9 mouse cellular contexts compared by ENCODE assay signal in the genomic region with DNA sequence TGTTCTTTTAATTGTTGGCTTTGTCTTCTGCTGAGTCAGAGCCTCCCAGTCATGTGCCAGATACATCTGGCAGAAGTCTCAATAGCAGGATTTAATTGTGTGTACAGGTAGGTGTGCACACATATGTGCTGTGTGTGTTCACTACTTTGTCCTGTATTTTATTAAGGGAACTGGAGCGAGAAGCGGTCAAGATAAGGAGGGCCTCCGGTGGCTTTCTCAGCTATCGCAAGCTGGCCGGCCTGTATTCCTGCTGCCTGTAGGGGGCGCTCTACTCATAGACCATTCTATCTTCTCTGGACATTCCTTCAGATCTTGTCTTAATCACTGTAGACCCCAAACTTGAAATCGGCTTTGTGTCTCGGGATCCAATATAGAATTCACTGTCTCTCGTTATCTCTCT. TPM values are rescaled to one million over a fixed set of nuclear protein-coding genes. Genes with fewer than 3 reads are reported as not detected.
DNase-seq lines count a peak whose midpoint lies in the region; ATAC-seq lines count a peak whose summit lies in the region.
"Had no signal": no experiment of that assay in that cellular context is flagged by ENCODE, and none has a peak within 500 bp of the region (broad histone marks: within the 10 kb centered on the region; RNA-seq: fewer than 3 reads in every experiment).

No protein-coding gene starts in this region.

- H3K9ac ChIP-seq in lung, embryonic 16.5 days (ENCODE audit: low read length) = no peak overlapping the region

- WGBS in lung, embryonic 16.5 days = 27% methylated on average over 9 of the region's 9 CpGs

- peak; percentile 61 for DNase-seq in CD4-positive helper T cell, adult 2 months (ENCODE audit: low read depth, low spot score)
- DNase-seq in NIH3T3 (ENCODE audit: low read depth) = peak; percentile 72
- peak; percentile 88 for DNase-seq in cerebellum, adult 9-10 months
- peak; percentile 26 for DNase-seq in gastrocnemius, postnatal 25 days
- DNase-seq in layer of hippocampus, adult 11-12 months (ENCODE audit: low spot score) = peak; percentile 84
- peak; percentile 63 for DNase-seq in right cerebral cortex, postnatal 25 days
- DNase-seq in urinary bladder, postnatal 25 days (ENCODE audit: low spot score) = peak; percentile 75

- no peak overlapping the region for H3K4me3 ChIP-seq in lung, embryonic 16.5 days (ENCODE audit: low read length)

- no peaks in the 10 kb centered on the region for H3K27me3 ChIP-seq in lung, embryonic 16.5 days (ENCODE audit: control insufficient read depth, insufficient read depth, low read depth, low read length)

- ATAC-seq in lung, embryonic 16.5 days (ENCODE audit: low read depth) = peak; percentile 7; the same call in 1 of the 2 replicates

- no peak overlapping the region for H3K27ac ChIP-seq in lung, embryonic 16.5 days (ENCODE audit: low read length)
- H3K27ac ChIP-seq: macrophage had no signal

- H3K4me1 ChIP-seq in lung, embryonic 16.5 days (replicated peaks; ENCODE audit: control insufficient read depth, insufficient read depth, low read length) = peaks cover 14% of the 10 kb centered on the region

- no peaks in the 10 kb centered on the region for H3K36me3 ChIP-seq in lung, embryonic 16.5 days (ENCODE audit: control insufficient read depth, insufficient read depth, low read length)

- H3K9me3 ChIP-seq in lung, embryonic 16.5 days (ENCODE audit: control insufficient read depth, low read length) = no peaks in the 10 kb centered on the region; the same call in 1 of the 2 replicates

- no peak overlapping the region for H3K4me2 ChIP-seq in lung, embryonic 16.5 days (ENCODE audit: low read depth, low read length)

RNA-seq across cellular contexts. Expression of a gene that starts 1.2 kb away (rescaled TPM):
- 1 to 10 TPM; 5.8 to 5.9 TPM for total RNA-seq in gastrocnemius, postnatal 25 days (2021)
- polyA plus RNA-seq in lung, embryonic 16.5 days (2015; fragmentation: Nextera tagmentation; extraction: Ambion mirVana) = 7.1 and 7.6 TPM in 2 replicates

RNA-seq across cellular contexts. Expression of a gene that starts 4.3 kb away (rescaled TPM):
- total RNA-seq in gastrocnemius, postnatal 25 days (2021) = under 1 TPM; 0.40 to 0.43 TPM
- 1.7 and 1.9 TPM in 2 replicates for polyA plus RNA-seq in lung, embryonic 16.5 days (2015; fragmentation: Nextera tagmentation; extraction: Ambion mirVana)

Comparison
In these comparisons a context has a peak if more than half of its experiments do, and no peak if none do; other contexts are left out.
1. DNase-seq: peak in every context shown above with its lines; median percentile 88 in cerebellum, adult 9-10 months; 84 in layer of hippocampus, adult 11-12 months; 75 in urinary bladder, postnatal 25 days; 72 in NIH3T3; 63 in right cerebral cortex, postnatal 25 days; 61 in CD4-positive helper T cell, adult 2 months; 26 in gastrocnemius, postnatal 25 days.